Mouse (Mus musculus) hindbrain, postnatal 0 days (tissue): ENCODE measurements at regions not wholly inside any gene's neighbourhood (a gene's known extent, or its start where the extent isn't known, plus 50 kb on each side); places are given as distances from the start of the nearest gene placed in this dataset.

Source experiments
- ATAC-seq: fragments of 200-750 bp; cut with Nextera tagmentation; 2 replicates; pipeline ENCODE4 v1.8.0; 2017; ENCODE audit warnings: mild to moderate bottlenecking, moderate TSS enrichment, moderate library complexity
- DNase-seq: peaks from one replicate; pipeline ENCODE4 v3.0.0-alpha.2; 2015; ENCODE audit warnings: low spot score
- H3K27ac ChIP-seq: fragments of 300-500 bp; sonication (generic); 2 replicates; pipeline ENCODE4 v1.5.1; 2014; ENCODE audit warnings: mild to moderate bottlenecking
- H3K27me3 ChIP-seq: fragments of 300-500 bp; sonication (generic); 2 replicates; pipeline ENCODE4 v1.6.1; 2014; ENCODE audit warnings: low read length, mixed read lengths; ENCODE audit not compliant: insufficient read depth
- H3K36me3 ChIP-seq: fragments of 300-500 bp; sonication (generic); 2 replicates; pipeline ENCODE4 v1.6.1; 2014; ENCODE audit warnings: low read length, mixed read lengths; ENCODE audit not compliant: insufficient read depth
- H3K4me1 ChIP-seq: fragments of 300-500 bp; sonication (generic); 2 replicates; pipeline ENCODE4 v1.6.1; 2014; ENCODE audit warnings: antibody characterized with exemption, low read length, mixed read lengths; ENCODE audit not compliant: insufficient read depth
- H3K4me2 ChIP-seq: fragments of 300-500 bp; sonication (generic); 2 replicates; pipeline ENCODE4 v1.6.1; 2014; ENCODE audit warnings: low read depth, mild to moderate bottlenecking, low read length, moderate library complexity, mixed read lengths
- H3K4me3 ChIP-seq: fragments of 300-500 bp; sonication (generic); 2 replicates; pipeline ENCODE4 v1.5.1; 2014; ENCODE audit warnings: low read length
- H3K9ac ChIP-seq: fragments of 300-500 bp; sonication (generic); replicated peaks from 2 replicates; pipeline ENCODE4 v1.6.1; 2014; ENCODE audit warnings: mild to moderate bottlenecking, low read length, moderate library complexity, mixed read lengths
- H3K9me3 ChIP-seq: fragments of 300-500 bp; sonication (generic); 2 replicates; pipeline ENCODE4 v1.6.1; 2016; ENCODE audit warnings: low read length, mixed read lengths
- CTCF ChIP-seq: IDR thresholded peaks from 2 replicates; pipeline ENCODE4 v1.5.1; 2016; ENCODE audit warnings: antibody characterized with exemption, control low read depth, low read depth
- WGBS: fragments of 180-500 bp; shearing (Covaris S2); extraction: QIAGEN DNeasy Blood & Tissue Kit; methylation state at CpG from one replicate; pipeline ENCODE4 v1.1.7; 2014; 5-methylcytosine and 5-hydroxymethylcytosine counted together

DNA sequence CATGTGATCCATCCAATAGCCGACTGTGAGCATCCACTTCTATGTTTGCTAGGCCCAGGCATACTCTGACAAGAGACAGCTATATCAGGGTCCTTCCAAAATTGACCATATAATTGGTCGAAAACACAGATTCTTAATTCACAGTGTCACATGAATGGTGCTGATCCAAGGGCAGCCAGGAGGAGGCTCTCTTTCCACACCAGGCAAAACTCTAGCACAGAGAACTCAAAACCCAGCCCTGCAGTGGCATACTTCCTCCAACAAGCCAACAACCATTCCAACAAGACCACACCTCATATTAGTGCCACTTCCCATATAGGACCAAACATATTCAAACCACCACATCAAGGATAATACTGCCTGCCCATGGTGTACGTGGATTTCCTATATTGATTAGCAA, 68.1 kb upstream of the Tas2r118 start:
- Histone ChIP-seq H3K36me3 (no peaks in the 10 kb centered on the region), H3K27ac (no peak overlapping the region), H3K4me3 (no peak overlapping the region), H3K9me3 (no peaks in the 10 kb centered on the region), H3K4me2 (no peak overlapping the region), H3K4me1 (no peaks in the 10 kb centered on the region), H3K27me3 (no peaks in the 10 kb centered on the region), H3K9ac (no peak overlapping the region)
- TF ChIP-seq CTCF = no peak
- ATAC-seq = no peak
- no peak for DNase-seq
- 96% methylated on average over 3 of the region's 3 CpGs for WGBS

DNA sequence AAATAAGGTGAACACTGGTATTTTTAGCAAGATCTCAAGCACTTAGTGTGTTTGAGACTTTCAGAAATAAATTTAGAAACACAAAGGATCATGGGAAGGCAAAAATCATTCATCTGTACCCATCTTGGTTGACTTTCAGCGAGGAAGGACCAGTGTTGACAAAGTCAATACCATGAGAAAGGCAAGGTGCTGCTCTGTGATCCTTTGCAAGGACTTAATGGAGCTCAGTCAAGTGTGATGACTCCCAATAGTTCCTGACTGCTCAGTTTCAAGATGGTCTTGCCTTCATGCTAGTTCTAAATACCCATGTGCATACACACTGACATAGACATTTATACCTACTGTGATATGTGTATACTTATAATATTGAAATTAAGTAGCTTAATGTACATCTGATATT, 56.5 kb upstream of the Tas2r118 start:
- ATAC-seq (no peak), DNase-seq (no peak)
- 79% methylated on average over 1 of the region's 1 CpGs for WGBS
- H3K4me3 ChIP-seq = no peak overlapping the region
- no peak overlapping the region for H3K27ac ChIP-seq
- no peaks in the 10 kb centered on the region for H3K27me3 ChIP-seq
- H3K9ac ChIP-seq = no peak overlapping the region
- H3K36me3 ChIP-seq = no peaks in the 10 kb centered on the region
- no peak overlapping the region for H3K4me2 ChIP-seq
- no peaks in the 10 kb centered on the region for H3K9me3 ChIP-seq
- no peaks in the 10 kb centered on the region for H3K4me1 ChIP-seq
- TF ChIP-seq CTCF = no peak

DNA sequence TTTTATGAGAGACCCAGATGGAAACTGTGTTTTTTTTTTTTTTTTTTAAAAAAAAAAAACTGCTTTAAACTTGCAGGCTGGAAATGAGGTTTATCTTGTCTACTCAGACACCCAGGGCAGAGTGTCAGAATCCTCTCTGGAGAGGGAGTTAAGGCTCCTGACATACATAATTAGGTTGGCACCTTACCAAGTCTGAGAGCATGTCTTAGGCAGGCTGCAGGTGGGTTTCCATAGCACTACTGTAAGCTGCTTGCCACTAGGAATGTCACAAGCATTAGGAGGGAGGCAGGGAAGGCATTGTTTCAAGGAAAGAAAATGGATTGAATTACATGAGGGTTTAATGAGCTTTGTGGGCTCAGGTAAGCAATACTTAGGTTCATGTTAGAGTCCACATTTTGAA, 55.9 kb upstream of the Tas2r118 start:
- ATAC-seq (peak; percentile 82), DNase-seq (peak; percentile 84)
- Histone ChIP-seq H3K9ac (no peak overlapping the region), H3K4me3 (no peak overlapping the region), H3K36me3 (no peaks in the 10 kb centered on the region), H3K9me3 (no peaks in the 10 kb centered on the region), H3K27ac (no peak overlapping the region), H3K27me3 (no peaks in the 10 kb centered on the region), H3K4me1 (no peaks in the 10 kb centered on the region), H3K4me2 (no peak overlapping the region)
- TF ChIP-seq CTCF = no peak
